Mouse (Mus musculus) midbrain, embryonic 14.5 days (tissue): ENCODE results near the gene Ttll10. TPM values are rescaled to one million over a fixed set of nuclear protein-coding genes. Genes with fewer than 3 reads are reported as not detected.

Source experiments
- ATAC-seq: fragments of 200-750 bp; cut with Nextera tagmentation; 2 replicates; pipeline ENCODE4 v1.8.0; 2017; ENCODE audit warnings: moderate number of reproducible peaks, moderate library complexity; ENCODE audit not compliant: low FRiP score, low TSS enrichment
- DNase-seq: peaks from one replicate; pipeline ENCODE4 v3.0.0-alpha.2; 2015
- H3K27ac ChIP-seq: fragments of 300-500 bp; sonication (generic); replicated peaks from 2 replicates; pipeline ENCODE4 v1.5.1; 2014; ENCODE audit warnings: mild to moderate bottlenecking, low read depth, low read length, moderate library complexity
- H3K27me3 ChIP-seq: fragments of 300-500 bp; sonication (generic); 2 replicates; pipeline ENCODE4 v1.6.1; 2014; ENCODE audit warnings: low read length, control low read depth, mixed read lengths; ENCODE audit not compliant: control insufficient read depth, insufficient read depth
- H3K36me3 ChIP-seq: fragments of 300-500 bp; sonication (generic); 2 replicates; pipeline ENCODE4 v1.6.1; 2014; ENCODE audit warnings: low read length, control low read depth; ENCODE audit not compliant: control insufficient read depth, insufficient read depth
- H3K4me1 ChIP-seq: fragments of 300-500 bp; sonication (generic); 2 replicates; pipeline ENCODE4 v1.6.1; 2014; ENCODE audit warnings: mild to moderate bottlenecking, antibody characterized with exemption, low read length, control low read depth; ENCODE audit not compliant: control insufficient read depth, insufficient read depth
- H3K4me2 ChIP-seq: fragments of 300-500 bp; sonication (generic); 2 replicates; pipeline ENCODE4 v1.6.1; 2014; ENCODE audit warnings: mild to moderate bottlenecking, low read length, moderate library complexity
- H3K4me3 ChIP-seq: fragments of 300-500 bp; sonication (generic); replicated peaks from 2 replicates; pipeline ENCODE4 v1.5.1; 2014; ENCODE audit warnings: low read depth, low read length
- H3K9ac ChIP-seq: fragments of 300-500 bp; sonication (generic); replicated peaks from 2 replicates; pipeline ENCODE4 v1.6.1; 2014; ENCODE audit warnings: mild to moderate bottlenecking, low read length, moderate library complexity
- H3K9me3 ChIP-seq: fragments of 300-500 bp; sonication (generic); 2 replicates; pipeline ENCODE4 v1.6.1; 2016; ENCODE audit warnings: low read length, control low read depth, mixed read lengths; ENCODE audit not compliant: control insufficient read depth
- WGBS: fragments of 180-500 bp; shearing (Covaris S2); extraction: QIAGEN DNeasy Blood & Tissue Kit; methylation state at CpG from one replicate; pipeline ENCODE4 v1.1.7; 2014; 5-methylcytosine and 5-hydroxymethylcytosine counted together
- polyA plus RNA-seq: library from polyadenylated mRNA; unstranded; fragments of >200 nt; fragmentation: Nextera tagmentation; extraction: Ambion mirVana; gene quantifications from 2 replicates; pipeline ENCODE4 v1.2.1, GENCODE M21; 2014

Ttll10 gene
- polyA plus RNA-seq, 1 experiment from 2014 or later = 0.28 TPM

DNA sequence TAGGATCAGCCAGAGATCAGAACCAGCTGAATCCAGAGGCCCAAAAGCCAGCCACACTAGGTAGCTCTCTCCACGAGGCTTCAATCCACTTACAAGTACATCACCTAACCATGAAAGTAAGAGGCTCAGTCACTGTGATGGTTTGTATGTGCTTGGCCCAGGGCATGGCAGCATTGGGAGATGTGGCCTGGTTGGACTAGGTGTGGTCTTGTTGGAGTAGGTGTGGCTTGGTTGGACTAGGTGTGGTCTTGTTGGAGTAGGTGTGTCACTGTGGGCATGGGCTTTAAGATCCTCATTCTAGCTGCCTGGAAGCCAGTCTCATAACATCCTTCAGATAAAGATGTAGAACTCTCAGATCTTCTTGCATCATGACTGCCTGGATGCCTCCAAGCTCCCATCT, 32.0 kb upstream of the Ttll10 start:
- Histone ChIP-seq H3K4me1 (no peaks in the 10 kb centered on the region), H3K9me3 (no peaks in the 10 kb centered on the region), H3K4me2 (no peak overlapping the region), H3K27me3 (no peaks in the 10 kb centered on the region), H3K4me3 (no peak overlapping the region), H3K36me3 (no peaks in the 10 kb centered on the region), H3K9ac (no peak overlapping the region), H3K27ac (no peak overlapping the region)
- no peak for DNase-seq
- ATAC-seq = no peak
- 44% methylated on average over 1 of the region's 1 CpGs for WGBS

- H3K4me3 ChIP-seq = no peak overlapping the region
- H3K27me3 ChIP-seq = no peaks in the 10 kb centered on the region
- no peaks in the 10 kb centered on the region for H3K4me1 ChIP-seq
- no peaks in the 10 kb centered on the region for H3K36me3 ChIP-seq
- H3K27ac ChIP-seq = no peak overlapping the region
- 39% methylated on average over 5 of the region's 5 CpGs for WGBS
- no peaks in the 10 kb centered on the region for H3K9me3 ChIP-seq
- no peak for ATAC-seq
- H3K4me2 ChIP-seq = no peak overlapping the region
- no peak overlapping the region for H3K9ac ChIP-seq
- no peak for DNase-seq
Measured at GRCm38 (mm10) chr4:156087398-156088087, 28.3 kb upstream of the Ttll10 start.

DNA sequence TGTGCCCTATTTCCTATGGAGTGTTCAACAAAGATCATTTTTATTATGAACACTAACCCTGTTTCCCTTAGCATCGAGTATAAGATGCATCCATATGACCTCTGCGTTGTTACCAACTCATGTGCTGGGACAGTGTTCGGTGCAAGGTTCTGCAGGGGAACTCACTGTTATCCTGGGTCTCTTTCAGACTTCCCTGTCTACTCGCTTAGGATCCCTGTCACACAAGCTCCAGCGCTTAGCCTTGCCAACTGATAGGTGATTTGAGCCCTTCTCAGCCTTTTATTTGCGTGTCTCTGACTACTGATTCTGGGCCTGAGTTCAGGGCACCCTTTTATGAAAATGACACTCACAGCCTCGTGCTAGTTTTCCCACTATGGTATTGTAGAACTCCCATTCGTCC, 26.0 kb upstream of the Ttll10 start:
- Histone ChIP-seq H3K9me3 (no peaks in the 10 kb centered on the region), H3K27ac (no peak overlapping the region), H3K4me2 (no peak overlapping the region), H3K4me3 (no peak overlapping the region), H3K4me1 (no peaks in the 10 kb centered on the region), H3K36me3 (no peaks in the 10 kb centered on the region), H3K9ac (no peak overlapping the region), H3K27me3 (no peaks in the 10 kb centered on the region)
- 85% methylated on average over 8 of the region's 8 CpGs for WGBS
- DNase-seq (no peak), ATAC-seq (no peak)

DNA sequence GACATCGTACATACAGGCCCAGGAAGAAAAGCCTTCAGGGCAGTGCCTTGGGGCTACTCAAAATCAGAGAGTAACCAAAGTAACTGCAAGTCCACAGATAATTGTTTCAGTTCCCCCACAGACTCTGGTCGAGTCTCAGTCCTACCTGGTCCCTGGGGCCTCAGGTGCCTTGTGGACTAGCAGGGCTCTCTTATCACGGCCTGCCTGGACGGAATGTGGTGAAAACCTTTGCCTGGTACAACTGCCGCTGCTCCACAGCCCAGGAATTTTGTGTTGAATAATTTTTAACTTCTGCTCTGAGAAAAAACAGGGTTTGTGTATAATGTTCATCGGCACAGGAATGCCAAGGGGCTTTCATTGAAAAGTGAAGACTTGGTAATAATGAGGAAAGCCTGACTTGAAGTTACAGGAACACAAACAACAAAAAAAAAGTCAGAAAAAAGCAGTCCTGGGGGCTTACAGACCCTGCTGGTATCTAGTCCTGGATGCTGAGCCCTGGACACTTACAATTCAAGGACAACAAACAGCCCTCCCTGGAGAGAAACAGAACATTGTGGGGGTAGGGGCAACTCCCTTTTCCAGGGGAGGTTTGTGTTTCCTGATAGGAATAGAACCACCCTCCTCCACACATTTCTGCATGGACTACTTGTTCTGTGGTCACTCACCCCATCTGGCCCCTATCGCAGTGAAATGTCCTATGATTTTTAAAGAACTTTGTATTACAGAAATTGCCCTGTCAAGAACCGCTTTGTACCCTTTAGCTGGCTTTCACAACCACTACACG, 25.1 kb upstream of the Ttll10 start:
- no peaks in the 10 kb centered on the region for H3K4me1 ChIP-seq
- no peak overlapping the region for H3K4me2 ChIP-seq
- H3K36me3 ChIP-seq = no peaks in the 10 kb centered on the region
- WGBS = 83% methylated on average over 9 of the region's 9 CpGs
- no peak for DNase-seq
- no peaks in the 10 kb centered on the region for H3K27me3 ChIP-seq
- no peaks in the 10 kb centered on the region for H3K9me3 ChIP-seq
- no peak overlapping the region for H3K27ac ChIP-seq
- no peak overlapping the region for H3K9ac ChIP-seq
- no peak overlapping the region for H3K4me3 ChIP-seq
- no peak for ATAC-seq

GRCm38 (mm10) chr4:156083348-156083747, 24.1 kb upstream of the Ttll10 start:
- Histone ChIP-seq H3K27me3 (peaks cover under 1% of the 10 kb centered on the region; the same call in 1 of the 2 replicates), H3K9me3 (no peaks in the 10 kb centered on the region), H3K4me1 (no peaks in the 10 kb centered on the region), H3K27ac (no peak overlapping the region), H3K9ac (no peak overlapping the region), H3K4me3 (no peak overlapping the region), H3K36me3 (no peaks in the 10 kb centered on the region), H3K4me2 (no peak overlapping the region)
- peak; percentile 20 for DNase-seq
- no peak for ATAC-seq
- WGBS = 78% methylated on average over 5 of the region's 5 CpGs

DNA sequence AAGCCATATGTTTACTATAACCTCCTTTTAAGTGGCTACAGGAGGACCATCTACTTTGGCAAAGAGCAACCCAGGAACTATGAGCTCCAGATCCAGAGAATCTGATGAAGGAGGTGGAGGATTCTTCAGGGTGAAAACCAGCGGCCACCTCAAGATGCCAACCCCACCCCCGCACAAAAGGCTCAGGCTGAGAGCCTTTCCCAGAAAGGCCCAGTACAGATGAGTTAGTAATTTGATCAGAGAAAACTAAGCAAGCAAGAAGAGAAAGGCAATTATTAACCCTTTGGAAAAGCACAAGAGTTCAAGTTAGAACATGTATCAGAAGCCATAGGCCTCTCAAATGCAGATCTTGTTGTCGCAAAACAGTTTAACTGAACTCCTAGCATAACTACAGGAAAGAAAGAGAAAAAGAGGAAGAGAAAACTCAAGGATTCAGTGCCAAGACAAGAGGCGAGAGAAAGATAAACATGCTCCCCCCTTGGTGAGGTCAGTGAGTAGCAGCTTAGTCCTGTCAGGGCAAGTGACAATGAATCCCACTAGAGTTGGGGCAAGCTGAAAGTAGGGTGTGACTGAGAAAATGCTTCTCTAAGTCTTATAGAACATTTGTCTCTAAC, 23.5 kb upstream of the Ttll10 start:
- no peaks in the 10 kb centered on the region for H3K36me3 ChIP-seq
- no peak overlapping the region for H3K27ac ChIP-seq
- no peak for DNase-seq
- no peaks in the 10 kb centered on the region for H3K9me3 ChIP-seq
- ATAC-seq = no peak
- 75% methylated on average over 4 of the region's 4 CpGs for WGBS
- peaks cover 7% of the 10 kb centered on the region for H3K27me3 ChIP-seq
- no peak overlapping the region for H3K4me2 ChIP-seq
- no peak overlapping the region for H3K9ac ChIP-seq
- H3K4me3 ChIP-seq = no peak overlapping the region
- no peaks in the 10 kb centered on the region; the same call in 1 of the 2 replicates for H3K4me1 ChIP-seq

GRCm38 (mm10) chr4:156077499-156078301, 18.5 kb upstream of the Ttll10 start:
- peak; percentile 29 for DNase-seq
- Histone ChIP-seq H3K9ac (no peak overlapping the region; the same call in 1 of the 2 replicates), H3K4me2 (peak overlapping the region; percentile 54), H3K36me3 (no peaks in the 10 kb centered on the region), H3K4me1 (no peaks in the 10 kb centered on the region; the same call in 1 of the 2 replicates), H3K4me3 (peak overlapping the region; percentile 33), H3K9me3 (no peaks in the 10 kb centered on the region), H3K27me3 (peaks cover 14% of the 10 kb centered on the region), H3K27ac (no peak overlapping the region)
- WGBS = under 1% methylated on average over 58 of the region's 58 CpGs
- no peak for ATAC-seq

DNA sequence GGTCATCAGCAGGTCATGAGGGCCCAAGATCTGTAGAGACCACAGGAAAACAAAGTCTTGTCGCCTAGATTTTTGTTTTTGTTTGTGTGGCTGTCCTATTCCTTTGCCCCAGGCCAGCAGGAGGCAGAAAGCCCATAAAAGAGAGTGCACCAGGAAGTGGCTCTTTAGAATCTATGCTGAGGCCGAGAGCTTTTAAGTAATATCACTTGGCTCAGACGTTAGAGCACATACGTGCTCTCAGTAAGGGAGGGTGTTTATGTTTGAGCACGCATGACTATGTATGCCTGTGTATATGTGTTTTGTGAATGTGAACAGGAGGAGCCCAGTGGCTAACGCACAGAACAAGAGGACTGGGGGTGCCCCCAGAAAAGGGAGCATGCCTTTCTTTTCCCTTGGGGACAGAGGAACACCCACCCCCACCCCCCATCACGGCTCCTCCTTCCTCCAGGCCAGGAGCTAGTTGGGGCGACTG, 17.7 kb upstream of the Ttll10 start:
- WGBS = 10% methylated on average over 8 of the region's 8 CpGs
- Histone ChIP-seq H3K4me3 (peak overlapping the region; percentile 33; the same call in 1 of the 2 replicates), H3K36me3 (no peaks in the 10 kb centered on the region), H3K9ac (no peak overlapping the region), H3K27me3 (peaks cover 14% of the 10 kb centered on the region), H3K4me2 (peak overlapping the region; percentile 54), H3K27ac (no peak overlapping the region), H3K4me1 (no peaks in the 10 kb centered on the region; the same call in 1 of the 2 replicates), H3K9me3 (no peaks in the 10 kb centered on the region)
- DNase-seq (no peak), ATAC-seq (no peak)
